Mouse (Mus musculus): ENCODE data around the gene Lrp5.

Lrp5 gene

GRCm38 (mm10) chr19:3549263-3549662 is 137.1 kb downstream of the Lrp5 start:
- DNase-seq, result no peak

GRCm38 (mm10) chr19:3548311-3548710 is 138.1 kb downstream of the Lrp5 start:
- DNase-seq, result no peak

- DNase-seq, result no peak
These were observed 141.4 kb downstream of the Lrp5 start for GRCm38 (mm10) chr19:3544995-3545394.

GRCm38 (mm10) chr19:3542591-3542990 is 143.8 kb downstream of the Lrp5 start:
- DNase-seq, result no peak

- no peak for DNase-seq
These were observed 145.4 kb downstream of the Lrp5 start for GRCm38 (mm10) chr19:3540997-3541396.

- DNase-seq, result no peak
These were observed 146.1 kb downstream of the Lrp5 start for GRCm38 (mm10) chr19:3540254-3540653.

- peak; percentile 61 for DNase-seq
These were observed 146.9 kb downstream of the Lrp5 start for GRCm38 (mm10) chr19:3539456-3539855.

GRCm38 (mm10) chr19:3537658-3538057 is 148.7 kb downstream of the Lrp5 start:
- no peak for DNase-seq

- no peak for DNase-seq
These were observed 151.4 kb downstream of the Lrp5 start for GRCm38 (mm10) chr19:3534945-3535344.

Data from kidney, postnatal 14 days (tissue).